Mouse (Mus musculus): Measurements from ENCODE around the gene Slc38a2.
A peak's percentile ranks its signal among the peaks of the same experiment; 100 is the strongest.

Gene Slc38a2

GRCm38 (mm10) chr15:96718466-96718865, 18.9 kb upstream of the Slc38a2 start:
- DNase-seq (ENCODE audit: low spot score in 2 of 2) = no peak

GRCm38 (mm10) chr15:96717181-96717580, 17.7 kb upstream of the Slc38a2 start:
- DNase-seq (ENCODE audit: low spot score in 2 of 2) = no peak

DNA sequence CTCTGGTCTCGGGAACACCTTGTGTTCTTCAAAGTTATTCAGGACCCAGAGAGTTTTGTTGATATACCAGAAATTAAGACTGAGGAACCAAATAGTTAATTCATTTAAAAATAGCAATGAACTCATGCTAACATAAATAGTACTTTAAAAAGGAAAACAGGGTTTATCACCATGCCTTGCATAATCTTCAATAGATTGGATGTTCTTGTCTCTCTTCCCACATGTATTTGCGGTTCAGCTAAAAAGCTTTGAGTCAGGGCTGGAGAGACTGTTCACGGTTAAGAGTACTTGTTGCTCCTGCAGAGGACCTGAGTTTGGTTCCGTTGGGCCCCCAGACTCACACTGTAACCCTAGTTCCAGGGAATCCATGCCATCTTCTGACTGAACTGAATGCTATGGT, 16.8 kb upstream of the Slc38a2 start:
- DNase-seq (ENCODE audit: low spot score in 2 of 2) = no peak

DNA sequence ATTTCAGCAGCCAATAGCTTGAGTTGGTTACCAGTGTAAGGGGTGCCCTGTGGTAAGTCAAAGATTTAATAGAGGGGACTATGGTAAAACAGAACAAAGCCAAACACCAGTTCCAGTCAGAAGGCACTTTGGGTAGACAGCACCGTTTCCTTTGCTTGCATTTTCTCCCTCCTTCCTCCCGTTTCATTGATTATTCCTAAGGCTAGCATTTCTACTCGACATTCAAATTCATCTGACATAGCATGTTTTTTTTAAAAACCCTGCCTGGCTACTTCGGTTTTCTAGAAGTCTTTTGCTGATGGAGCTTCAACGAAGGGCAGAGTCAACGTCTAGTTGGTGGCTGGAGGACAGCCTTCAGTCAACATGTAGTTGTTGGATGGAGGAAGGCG, 16.2 kb upstream of the Slc38a2 start:
- no peak for DNase-seq (ENCODE audit: low spot score in 2 of 2)

DNA sequence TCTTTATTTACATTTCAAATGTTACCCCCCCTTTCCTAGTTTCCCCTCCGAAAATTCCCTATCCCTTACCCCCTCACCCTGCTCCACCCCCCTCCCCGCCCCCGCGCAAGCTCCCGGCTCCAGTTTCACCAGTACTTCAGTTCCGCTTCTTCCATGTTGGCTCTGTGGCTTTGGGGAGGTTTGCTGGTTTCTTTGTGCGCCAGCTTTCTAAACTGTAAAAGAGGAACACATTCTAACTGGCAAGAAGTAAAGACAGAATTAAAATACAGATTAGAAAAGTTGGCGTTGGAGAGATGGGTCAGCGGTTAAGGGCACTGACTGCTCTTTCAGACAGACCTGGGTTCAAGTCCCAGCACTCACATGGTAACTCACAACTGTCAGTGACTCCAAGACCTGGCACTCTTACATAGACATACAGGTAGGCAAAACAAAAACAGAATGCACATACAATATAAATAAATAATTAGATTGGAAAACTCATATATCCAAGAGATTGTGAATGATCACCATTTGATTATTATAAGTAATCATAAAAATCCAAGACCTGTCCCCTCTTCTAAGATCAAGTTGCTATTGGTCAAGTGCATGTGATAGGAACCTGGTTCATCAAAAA, 15.7 kb upstream of the Slc38a2 start:
- no peak for DNase-seq (ENCODE audit: low spot score in 2 of 2)

GRCm38 (mm10) chr15:96714676-96715016, 15.1 kb upstream of the Slc38a2 start:
- peak in 1 of 2 experiments; percentile 43 for DNase-seq (ENCODE audit: low spot score in 2 of 2)

GRCm38 (mm10) chr15:96713758-96714675, 14.5 kb upstream of the Slc38a2 start:
- no peak for DNase-seq (ENCODE audit: low spot score in 2 of 2)

DNA sequence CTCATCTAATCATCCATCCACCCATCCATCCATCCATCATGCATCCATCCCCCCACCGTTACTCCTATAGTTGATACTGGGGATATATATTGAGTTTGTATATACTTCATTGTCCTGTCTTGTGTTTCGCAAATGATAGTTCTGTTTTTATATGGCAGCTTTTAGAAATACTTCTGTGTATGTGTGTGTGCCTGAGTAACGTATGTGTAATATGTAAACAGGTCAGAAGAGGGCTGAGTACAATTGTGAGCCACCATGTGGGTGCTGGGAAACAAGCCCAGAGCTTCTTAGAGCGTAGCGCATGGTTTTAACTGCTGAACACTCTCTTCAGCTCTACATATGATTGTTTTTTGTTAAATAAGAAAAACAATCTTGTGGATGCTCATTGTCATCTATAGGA, 12.8 kb upstream of the Slc38a2 start:
- no peak for DNase-seq (ENCODE audit: low spot score in 2 of 2)

GRCm38 (mm10) chr15:96711664-96712063, 12.1 kb upstream of the Slc38a2 start:
- DNase-seq (ENCODE audit: low spot score in 2 of 2) = no peak

DNA sequence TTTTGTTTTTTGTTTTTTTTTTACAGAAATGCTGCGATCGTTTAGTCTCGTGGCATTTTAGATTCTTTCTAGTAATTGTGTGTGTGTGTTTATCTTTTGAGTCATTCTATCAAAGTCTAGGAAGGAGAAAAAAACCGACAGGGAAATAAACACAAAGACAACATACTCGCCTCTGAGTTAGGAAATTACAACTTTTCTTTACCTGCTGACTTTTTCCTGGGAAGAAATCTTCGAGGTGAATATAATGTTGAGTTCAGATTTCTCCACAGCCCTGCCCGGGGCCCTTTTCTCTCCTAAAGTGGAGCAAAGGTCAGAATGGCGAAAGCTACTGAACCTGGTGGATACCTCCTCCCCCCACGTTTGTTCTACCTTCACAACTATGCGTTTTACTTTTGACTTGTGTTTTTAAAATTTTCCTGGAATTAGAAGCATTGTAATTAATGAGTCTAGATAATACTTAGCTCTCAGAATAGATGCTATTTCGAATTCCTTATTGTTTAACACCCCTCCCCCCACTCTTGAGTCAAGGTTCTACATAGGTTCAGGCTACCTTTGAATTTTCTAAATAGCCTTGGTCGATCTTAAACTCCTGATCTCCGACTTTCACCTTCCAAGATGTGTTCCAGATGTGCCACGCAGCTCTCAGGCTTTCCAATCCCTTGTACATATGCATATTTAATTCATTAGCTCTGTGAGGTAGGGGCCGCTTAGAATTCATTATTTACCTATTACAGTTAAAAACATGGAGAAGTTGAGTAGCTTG, 11.0 kb upstream of the Slc38a2 start:
- no peak for DNase-seq (ENCODE audit: low spot score in 2 of 2)

- DNase-seq (ENCODE audit: low spot score in 2 of 2) = peak; percentile 99
Observed at GRCm38 (mm10) chr15:96709491-96710351, 10.2 kb upstream of the Slc38a2 start.

DNA sequence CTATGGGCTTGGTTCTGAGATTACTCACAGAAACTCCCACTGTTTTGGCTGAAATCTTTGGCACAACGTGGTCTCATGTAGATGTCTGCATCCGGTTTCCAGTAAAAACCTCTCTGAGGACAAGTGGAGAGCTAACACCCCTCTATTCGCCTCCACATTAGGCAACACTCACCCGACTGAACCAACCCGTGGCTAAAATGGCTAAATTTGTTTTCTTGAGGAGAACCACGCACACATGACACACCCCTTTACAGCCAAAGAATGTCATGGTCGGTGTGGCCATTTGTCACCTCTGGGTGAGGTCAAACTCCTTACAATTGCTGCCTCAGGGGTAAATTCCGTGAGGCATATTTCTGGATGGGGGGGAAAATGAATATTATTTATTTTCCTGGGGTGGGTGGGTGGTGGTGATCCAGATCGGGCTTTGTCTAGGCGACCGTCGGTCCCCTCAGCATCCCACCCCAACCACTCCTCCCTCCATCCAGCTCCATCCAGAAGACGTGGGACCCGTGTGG, 9.5 kb upstream of the Slc38a2 start:
- no peak for DNase-seq (ENCODE audit: low spot score in 2 of 2)

- DNase-seq (ENCODE audit: low spot score in 2 of 2) = no peak
Observed at GRCm38 (mm10) chr15:96708428-96708827, 8.9 kb upstream of the Slc38a2 start.

- DNase-seq (ENCODE audit: low spot score in 2 of 2) = no peak
Observed at GRCm38 (mm10) chr15:96707936-96708335, 8.4 kb upstream of the Slc38a2 start.

DNA sequence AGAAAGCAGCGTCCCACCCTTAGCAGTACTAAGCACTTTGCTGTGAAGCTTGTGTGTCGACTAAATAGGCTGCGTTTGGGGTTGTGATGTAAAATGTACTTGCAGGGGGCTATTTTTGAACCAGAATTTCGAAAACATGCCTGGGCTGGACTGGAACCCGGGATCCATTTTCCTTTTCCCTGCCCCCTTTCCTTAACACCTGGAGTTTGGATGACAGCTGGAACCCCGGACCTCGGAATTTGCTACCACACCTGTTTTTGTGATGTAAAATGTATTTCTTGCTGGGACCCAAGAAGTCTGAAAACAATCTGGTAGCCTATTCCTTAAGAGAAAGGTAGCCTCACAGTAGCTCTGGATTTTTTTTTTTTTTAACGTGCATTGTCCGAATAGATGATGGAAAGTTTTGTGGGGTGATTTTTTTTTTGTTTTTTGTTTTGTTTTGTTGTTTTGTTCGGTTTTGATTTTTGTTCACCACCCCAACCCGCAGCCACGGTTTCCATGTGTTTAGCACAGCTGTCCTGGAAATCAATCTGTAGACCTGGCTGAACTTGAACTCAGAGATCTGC, 3.0 kb upstream of the Slc38a2 start:
- DNase-seq (ENCODE audit: low spot score in 2 of 2) = no peak

GRCm38 (mm10) chr15:96700766-96701165, 1.2 kb upstream of the Slc38a2 start:
- no peak for DNase-seq (ENCODE audit: low spot score in 2 of 2)

DNA sequence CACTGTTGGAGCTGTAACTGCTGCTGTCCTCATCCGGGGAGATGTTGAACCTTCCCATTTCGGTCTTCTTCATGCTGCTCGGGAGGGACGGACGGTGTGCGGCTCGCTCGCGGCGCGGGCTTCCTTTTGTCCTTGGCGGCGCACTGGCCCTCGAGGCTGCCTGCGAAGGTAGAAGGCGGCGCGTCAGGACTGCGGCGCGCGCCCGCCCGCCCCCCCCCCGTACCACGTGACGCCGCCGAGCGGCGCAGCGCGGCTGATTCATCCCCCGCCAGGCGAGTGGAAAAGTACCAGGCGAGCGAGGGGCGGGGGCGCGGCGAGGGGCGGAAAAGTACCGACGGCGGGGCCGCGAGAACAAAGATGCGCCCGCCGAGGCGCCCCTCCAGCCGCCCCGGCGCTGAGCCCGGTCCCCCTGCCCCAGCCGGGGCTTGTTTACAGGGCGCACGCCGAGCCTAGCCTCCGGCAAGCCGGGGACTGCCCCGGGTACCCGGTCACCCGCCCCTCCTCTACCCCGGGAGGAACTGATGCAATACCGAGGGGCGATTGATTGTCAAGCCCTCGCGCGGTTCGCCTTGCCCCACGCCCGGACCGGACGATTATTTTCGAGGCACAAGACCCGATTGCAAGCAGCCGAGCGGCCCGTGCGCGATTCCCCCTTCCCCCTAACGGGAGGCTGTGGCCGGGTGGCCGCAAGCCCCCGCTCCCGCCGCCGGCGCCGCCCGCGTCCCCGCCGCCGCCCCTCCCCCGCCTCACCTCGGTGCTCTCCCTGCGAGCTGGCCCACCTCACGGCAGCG, 677 bp downstream of the Slc38a2 start:
- DNase-seq (ENCODE audit: low spot score in 2 of 2) = peak; percentile 85

- peak in 1 of 2 experiments; percentile 52 for DNase-seq (ENCODE audit: low spot score in 2 of 2)
Observed at GRCm38 (mm10) chr15:96697901-96698657, 1.5 kb downstream of the Slc38a2 start.

GRCm38 (mm10) chr15:96696486-96697284, 2.8 kb downstream of the Slc38a2 start:
- no peak for DNase-seq (ENCODE audit: low spot score in 2 of 2)
